Mouse (Mus musculus) T-cell, adult 66 days (primary cell): ENCODE measurements around the gene Crygn. TPM values are rescaled to one million over a fixed set of nuclear protein-coding genes. Genes with fewer than 3 reads are reported as not detected.

Experiments
- total RNA-seq, 2 experiments: library from RNA; stranded (reverse); gene quantifications; 3 replicates in 1 of 2; 4 replicates in 1 of 2; pipeline ENCODE4 v1.2.4; 2023

The Crygn gene
- total RNA-seq: not detected

GRCm38 (mm10) chr5:24757816-24758215 is at the start of gene Crygn:
Crygn (minus strand) TSS chr5:24758008.

GRCm38 (mm10) chr5:24730488-24730871 is 27.3 kb downstream of the Crygn start, which contains the start of gene Wdr86:
Wdr86 (minus strand) TSS chr5:24730727.

Other genes starting within 250 kb of the Crygn start
- not detected for gene Gbx1, start 230.8 kb downstream of the Crygn start, total RNA-seq
- gene Asb10, start 217.0 kb downstream of the Crygn start, total RNA-seq: not detected
- not detected for gene 4931409K22Rik, start 201.2 kb downstream of the Crygn start, total RNA-seq
- gene Abcf2, start 180.5 kb downstream of the Crygn start, total RNA-seq: 10 to 100 TPM; 46.5 to 47.9 TPM
- 10 to 100 TPM; 41.0 to 42.2 TPM for gene Chpf2, start 171.3 kb downstream of the Crygn start, total RNA-seq
- under 1 TPM in 1 of 2 experiments, not detected in 1; 0.32 TPM for gene Smarcd3, start 133.6 kb downstream of the Crygn start, total RNA-seq
- 10 to 100 TPM; 86.5 to 86.7 TPM for gene Nub1, start 72.5 kb downstream of the Crygn start, total RNA-seq
- gene Wdr86, start 27.3 kb downstream of the Crygn start, total RNA-seq: not detected
- 10 to 100 TPM; 45.0 to 50.5 TPM for gene Rheb, start 84.6 kb upstream of the Crygn start, total RNA-seq